Mouse (Mus musculus) heart, postnatal 10 days (tissue): ENCODE measurements around the gene Tmem184a. TPM values are rescaled to one million over a fixed set of nuclear protein-coding genes. Genes with fewer than 3 reads are reported as not detected.

Experiments
- DNase-seq, 2 experiments: peaks; one replicate each; pipeline ENCODE4 v3.0.0; 2021
- intact Hi-C: fragments of 180-260 bp; cut with DNase I; formaldehyde crosslinking; loops from one replicate; pipeline ENCODE4 v1.15.1; 2025
- total RNA-seq, 2 experiments: library from RNA; stranded (reverse); gene quantifications; 2 replicates each; pipeline ENCODE4 v1.2.3; 2021

Gene Tmem184a
- under 1 TPM; 0.10 to 0.37 TPM for total RNA-seq

- intact Hi-C loops = loop anchor here (2.0 kb wide), 1 partner anchor 43 kb away; no protein-coding TSS in a partner anchor
- DNase-seq = no peak
Observed at GRCm38 (mm10) chr5:139819538-139820181, at the start of gene Tmem184a. Gene Tmem184a (minus strand): TSS chr5:139819917.

GRCm38 (mm10) chr5:139862759-139863158 lies 43.0 kb upstream of the Tmem184a start:
- peak; percentile 82 to 88 for DNase-seq
- intact Hi-C loops = no loop called here

GRCm38 (mm10) chr5:139860328-139861104 lies 40.8 kb upstream of the Tmem184a start:
- DNase-seq = no peak
- intact Hi-C loops = no loop called here

GRCm38 (mm10) chr5:139849626-139850320 lies 30.1 kb upstream of the Tmem184a start:
- no peak for DNase-seq
- intact Hi-C loops = no loop called here

GRCm38 (mm10) chr5:139839142-139839541 lies 19.4 kb upstream of the Tmem184a start:
- DNase-seq = no peak
- intact Hi-C loops = loop anchor here (5.0 to 10.0 kb wide), 4 partner anchors 198 to 698 kb away; no protein-coding TSS in a partner anchor

GRCm38 (mm10) chr5:139838476-139838892 lies 18.8 kb upstream of the Tmem184a start:
- peak; percentile 63 to 81 for DNase-seq
- intact Hi-C loops = loop anchor here (1.0 to 10.0 kb wide), 8 partner anchors 132 to 699 kb away; no protein-coding TSS in a partner anchor

GRCm38 (mm10) chr5:139835706-139836105 lies 16.0 kb upstream of the Tmem184a start:
- intact Hi-C loops = loop anchor here (5.0 to 10.0 kb wide), 4 partner anchors 202 to 702 kb away; no protein-coding TSS in a partner anchor
- no peak for DNase-seq

- no peak for DNase-seq
- intact Hi-C loops = loop anchor here (10.0 kb wide), 1 partner anchor 353 kb away; no protein-coding TSS in a partner anchor
Observed at GRCm38 (mm10) chr5:139832125-139832524, 12.4 kb upstream of the Tmem184a start.

GRCm38 (mm10) chr5:139830734-139831133 lies 11.0 kb upstream of the Tmem184a start:
- peak in 1 of 2 experiments; percentile 23 for DNase-seq
- intact Hi-C loops = loop anchor here (10.0 kb wide), 1 partner anchor 354 kb away; no protein-coding TSS in a partner anchor

GRCm38 (mm10) chr5:139829384-139829783 lies 9.7 kb upstream of the Tmem184a start:
- no peak for DNase-seq
- intact Hi-C loops = no loop called here

GRCm38 (mm10) chr5:139827593-139827992 lies 7.9 kb upstream of the Tmem184a start:
- no peak for DNase-seq
- intact Hi-C loops = no loop called here

- intact Hi-C loops = no loop called here
Observed at GRCm38 (mm10) chr5:139826357-139827055, 6.8 kb upstream of the Tmem184a start, which contains the start of the genes Gm26938 and Psmg3. Gene Gm26938 (minus strand): TSS chr5:139826407. Gene Psmg3 (minus strand): TSS chr5:139826885.

GRCm38 (mm10) chr5:139825947-139826346 lies 6.2 kb upstream of the Tmem184a start:
- intact Hi-C loops = no loop called here
- no peak for DNase-seq

More at GRCm38 (mm10) chr5:139826357-139827055, 6.8 kb upstream of the Tmem184a start, which contains the start of the genes Gm26938 and Psmg3:
- DNase-seq = peak; percentile 95 to 98

- no peak for DNase-seq
- intact Hi-C loops = no loop called here
Observed at GRCm38 (mm10) chr5:139824531-139824930, 4.8 kb upstream of the Tmem184a start.

GRCm38 (mm10) chr5:139821466-139822459 lies 2.0 kb upstream of the Tmem184a start:
- DNase-seq = no peak
- intact Hi-C loops = no loop called here

- intact Hi-C loops = loop anchor here (2.0 kb wide), 1 partner anchor 42 kb away; no protein-coding TSS in a partner anchor
- DNase-seq = peak; percentile 54 to 62
Observed at GRCm38 (mm10) chr5:139818801-139819200, 916 bp downstream of the Tmem184a start.

- DNase-seq = no peak
- intact Hi-C loops = loop anchor here (2.0 kb wide), 1 partner anchor 41 kb away; no protein-coding TSS in a partner anchor
Observed at GRCm38 (mm10) chr5:139818056-139818455, 1.7 kb downstream of the Tmem184a start.

GRCm38 (mm10) chr5:139817292-139817691 lies 2.4 kb downstream of the Tmem184a start:
- no peak for DNase-seq
- intact Hi-C loops = no loop called here

- DNase-seq = no peak
Observed at GRCm38 (mm10) chr5:139816445-139816844, 3.3 kb downstream of the Tmem184a start.

More at GRCm38 (mm10) chr5:139816445-139816844, 3.3 kb downstream of the Tmem184a start:
- intact Hi-C loops = no loop called here
